Mouse (Mus musculus): ENCODE measurements around the gene Arpc1b.
"Not testable (repeated sequence)": the region's sequence is repeated elsewhere in the genome, so short reads cannot be mapped to it uniquely, and the experiment has no call there.

The Arpc1b gene

DNA sequence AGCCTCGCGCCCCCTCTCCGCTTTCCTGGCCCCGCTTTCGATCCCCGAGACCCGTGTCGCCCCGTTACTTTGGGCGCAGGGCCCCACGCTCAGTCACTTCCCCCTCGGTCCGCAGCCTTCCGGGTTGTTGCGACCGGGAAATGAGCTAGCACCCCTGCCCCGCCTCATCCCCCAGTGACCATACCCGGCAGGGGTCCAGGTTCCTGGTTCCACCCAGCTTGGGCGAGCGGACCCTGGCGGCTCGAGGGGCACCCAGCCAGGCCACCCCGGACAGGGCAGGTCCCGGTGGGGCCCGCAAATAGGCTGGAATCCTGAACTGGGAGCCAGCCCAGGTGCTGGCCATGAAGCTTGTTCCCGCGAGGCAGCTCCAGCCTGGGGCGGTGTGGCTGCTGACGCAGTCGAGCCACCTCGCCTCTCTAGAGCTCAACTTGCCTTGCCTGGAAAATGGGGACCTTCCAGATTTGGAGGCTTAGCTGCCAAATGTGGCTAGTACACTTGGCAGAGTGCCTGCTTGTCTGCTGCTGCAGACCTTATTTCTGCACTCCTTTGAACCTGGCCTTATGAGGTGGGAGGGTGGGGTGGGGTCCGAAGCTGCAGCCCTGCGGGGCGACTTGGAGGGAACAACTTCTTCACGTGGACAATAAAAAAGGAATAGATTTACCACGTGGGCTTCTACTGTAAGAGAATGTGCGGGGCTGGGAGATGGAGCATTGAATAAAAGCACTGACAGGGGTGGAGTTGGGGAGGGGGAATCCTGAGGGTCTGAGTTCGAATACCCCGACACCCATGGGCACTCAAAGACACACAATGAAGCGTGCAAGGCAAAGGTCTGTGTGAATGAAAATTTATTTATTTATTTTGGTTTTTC, 825 bp downstream of the Arpc1b start:
- peak; percentile 84 for DNase-seq (ENCODE audit: low read depth)

DNA sequence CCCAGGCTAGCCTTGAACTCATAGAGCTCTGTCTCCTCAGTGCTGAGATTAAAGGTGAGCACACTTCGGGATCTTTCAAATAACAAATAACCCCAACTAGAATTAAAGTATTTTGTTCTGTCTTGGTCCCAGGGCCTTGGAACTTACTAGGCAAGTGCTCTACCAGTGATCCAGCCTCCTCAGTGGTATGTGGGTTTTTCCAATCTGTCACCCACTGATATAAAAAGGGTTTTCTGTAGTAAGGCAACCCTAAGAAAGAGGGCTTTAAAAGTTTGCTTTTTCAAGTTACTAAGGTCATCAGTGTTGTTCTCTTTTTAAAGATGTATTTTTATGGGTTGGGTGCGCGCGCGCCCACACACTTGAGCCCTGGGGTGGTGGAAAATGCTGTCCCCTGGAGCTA, 1.7 kb downstream of the Arpc1b start:
- peak; percentile 50 for DNase-seq (ENCODE audit: low read depth)

DNA sequence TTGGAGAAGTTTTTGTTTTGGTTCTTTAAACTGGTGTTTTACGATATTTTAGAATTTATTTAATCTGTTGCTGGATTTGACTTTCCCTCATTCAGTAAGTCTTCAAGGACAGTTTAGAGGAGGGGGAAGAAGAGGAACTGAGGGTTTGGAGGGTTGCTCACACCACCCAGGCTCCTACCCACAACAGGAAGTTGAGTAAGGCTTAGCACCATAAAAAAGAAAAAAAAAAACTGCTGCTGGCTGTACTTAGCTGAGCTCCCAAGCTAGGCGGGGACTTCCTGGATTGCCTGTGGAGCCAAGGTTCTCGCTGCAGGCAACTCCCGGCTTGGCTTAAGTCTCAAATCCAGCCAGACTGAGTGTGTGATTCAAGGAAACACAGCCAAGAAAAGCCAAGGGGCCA, 2.3 kb downstream of the Arpc1b start:
- peak; percentile 97 for DNase-seq (ENCODE audit: low read depth)

DNA sequence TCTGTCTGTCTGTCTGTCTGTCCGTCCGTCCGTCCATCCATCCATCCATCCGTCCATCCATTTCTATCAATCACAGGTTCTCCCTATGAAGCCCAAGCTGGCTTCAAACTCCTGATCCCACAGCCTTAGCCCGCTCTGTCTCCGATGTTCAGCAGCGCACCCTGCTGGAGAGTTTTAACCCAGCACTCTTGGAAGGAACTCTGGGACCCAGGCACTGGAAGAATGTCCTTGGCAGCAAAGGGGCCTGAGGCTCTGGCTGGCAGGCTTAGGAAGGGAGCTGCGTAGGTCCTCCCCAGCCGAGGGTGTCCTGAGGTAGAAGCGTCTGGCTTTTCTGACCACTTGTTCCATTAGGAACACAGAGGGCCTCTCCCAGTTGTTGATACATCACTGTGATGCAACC, 2.9 kb downstream of the Arpc1b start:
- DNase-seq (ENCODE audit: low read depth) = peak; percentile 76

DNA sequence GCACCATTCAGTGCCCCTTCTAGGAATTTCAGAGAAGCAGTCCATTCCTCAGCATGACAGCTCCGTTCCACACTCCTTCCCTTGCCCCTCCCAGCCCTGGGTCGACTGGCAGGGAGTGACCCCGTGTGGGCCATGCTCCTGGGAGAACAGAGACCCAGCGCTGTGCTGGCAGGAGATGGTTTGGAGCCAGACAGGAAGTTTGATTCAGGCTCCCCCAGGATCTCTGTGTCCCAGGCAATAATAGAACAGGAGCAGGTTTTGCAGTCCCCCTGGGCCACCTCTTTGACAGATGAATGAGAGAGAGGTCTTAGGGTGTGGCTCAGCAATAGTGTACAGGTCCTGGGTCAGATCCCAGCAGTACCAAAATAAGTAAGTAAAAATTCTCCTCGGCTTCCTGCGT, 4.0 kb downstream of the Arpc1b start:
- no peak for DNase-seq (ENCODE audit: low read depth)

DNA sequence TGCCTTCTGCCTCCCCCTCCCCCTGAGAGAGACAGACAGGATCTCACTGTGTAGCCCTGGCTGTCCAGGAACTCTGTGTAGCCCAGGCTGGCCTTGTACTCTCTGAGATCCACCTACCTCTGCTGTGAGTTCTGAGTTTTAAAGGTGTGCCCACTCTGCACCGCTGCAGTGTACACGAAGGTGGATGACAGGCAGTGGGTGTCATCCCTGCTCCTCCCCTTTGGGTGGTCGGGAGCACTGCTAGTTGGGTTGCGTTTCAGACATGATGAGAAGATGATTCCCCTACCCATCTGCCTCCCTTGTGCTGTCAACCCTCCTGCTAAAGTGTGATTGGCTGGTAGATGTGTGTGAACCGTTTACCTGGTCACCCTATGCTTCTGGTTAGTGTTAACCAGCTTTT, 4.4 kb downstream of the Arpc1b start:
- DNase-seq (ENCODE audit: low read depth) = no peak

DNA sequence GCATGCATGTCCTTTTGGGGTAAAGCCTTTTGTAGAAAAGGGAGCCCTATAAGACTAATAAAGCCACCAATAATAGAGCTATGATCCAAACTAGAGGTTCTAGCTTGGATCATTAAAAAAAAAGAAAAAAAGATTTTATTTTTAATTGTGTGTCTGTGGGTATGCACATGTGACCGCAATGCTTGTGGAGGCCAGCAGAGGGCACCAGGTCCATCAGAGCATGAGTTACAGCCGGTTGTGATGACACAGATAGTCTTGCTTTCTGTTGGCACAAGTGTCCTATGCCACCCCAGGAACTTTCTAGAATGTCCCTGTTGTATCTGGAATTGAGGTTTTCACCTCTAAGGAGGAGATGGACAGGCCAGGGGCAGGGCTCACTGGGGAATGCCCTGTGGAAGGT, 5.4 kb downstream of the Arpc1b start:
- DNase-seq (ENCODE audit: low read depth) = peak; percentile 53

DNA sequence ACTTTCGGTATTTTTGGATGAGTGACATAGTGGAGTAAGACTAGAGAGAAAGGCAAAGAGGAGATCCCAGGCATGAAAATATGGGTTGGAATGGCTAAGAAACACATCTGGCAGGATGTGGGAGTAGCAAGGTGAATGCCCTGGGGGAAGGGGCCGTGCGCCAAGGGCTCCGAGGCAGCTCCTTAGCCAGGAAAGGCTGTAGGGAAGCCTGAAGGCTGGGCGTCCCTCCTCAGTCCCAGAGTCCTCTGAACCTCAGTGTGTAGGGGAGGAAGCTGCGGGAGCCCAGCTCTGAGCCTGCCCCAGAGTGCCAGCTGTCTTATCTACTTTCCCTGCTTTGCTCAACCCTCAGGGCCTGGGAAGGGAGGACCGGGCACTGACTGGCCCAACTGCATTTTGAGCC, 6.9 kb downstream of the Arpc1b start:
- no peak for DNase-seq (ENCODE audit: low read depth)

DNA sequence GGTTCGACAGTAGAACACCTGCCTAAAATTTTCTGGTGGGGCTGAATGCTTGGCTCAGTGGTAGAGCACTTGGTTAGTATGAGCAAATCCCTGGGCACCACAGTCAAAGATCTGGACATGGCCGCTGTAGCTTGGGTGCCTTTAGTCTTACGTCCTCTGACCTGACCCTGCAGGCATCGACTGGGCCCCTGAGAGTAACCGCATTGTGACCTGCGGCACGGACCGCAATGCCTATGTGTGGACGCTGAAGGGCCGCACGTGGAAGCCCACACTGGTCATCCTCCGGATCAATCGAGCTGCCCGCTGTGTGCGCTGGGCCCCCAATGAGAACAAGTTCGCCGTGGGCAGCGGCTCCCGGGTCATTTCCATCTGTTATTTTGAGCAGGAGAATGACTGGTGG, 9.4 kb downstream of the Arpc1b start:
- DNase-seq (ENCODE audit: low read depth) = no peak

DNA sequence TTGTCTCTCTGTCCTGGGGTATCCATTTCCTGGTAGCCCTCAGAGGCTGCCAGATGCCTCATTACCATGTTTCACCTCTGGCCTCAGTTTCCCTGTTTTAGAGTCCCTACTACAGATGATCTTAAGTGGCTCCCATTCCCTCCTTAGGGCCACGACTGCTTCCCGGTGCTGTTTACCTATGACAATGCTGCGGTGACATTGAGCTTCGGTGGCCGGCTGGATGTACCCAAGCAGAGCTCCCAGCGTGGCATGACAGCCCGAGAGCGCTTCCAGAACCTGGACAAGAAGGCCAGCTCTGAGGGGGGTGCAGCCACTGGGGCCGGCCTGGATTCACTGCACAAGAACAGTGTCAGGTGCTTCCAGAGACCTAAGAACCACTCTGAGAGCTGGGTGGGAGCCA, 12.6 kb downstream of the Arpc1b start:
- no peak for DNase-seq (ENCODE audit: low read depth)

DNA sequence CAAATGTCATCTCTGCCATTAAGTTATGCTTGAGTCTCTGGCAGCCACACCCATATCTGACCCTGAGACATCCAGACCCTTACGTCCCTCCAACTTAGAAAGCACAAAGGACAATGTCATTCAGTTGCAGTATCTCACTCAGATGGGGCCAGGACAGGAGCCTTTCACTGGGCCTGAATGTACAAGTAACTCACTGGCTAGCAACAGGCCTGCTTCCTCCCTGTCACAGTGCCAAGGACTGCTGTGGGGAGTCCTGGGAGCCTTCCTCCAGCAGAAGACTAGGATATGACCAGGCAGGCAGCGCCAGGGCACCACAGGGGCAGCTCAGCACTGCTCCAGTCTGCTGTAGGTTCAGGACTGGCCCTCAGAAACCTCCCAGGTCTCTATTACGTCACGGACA, 15.1 kb downstream of the Arpc1b start:
- DNase-seq (ENCODE audit: low read depth) = peak; percentile 46

DNA sequence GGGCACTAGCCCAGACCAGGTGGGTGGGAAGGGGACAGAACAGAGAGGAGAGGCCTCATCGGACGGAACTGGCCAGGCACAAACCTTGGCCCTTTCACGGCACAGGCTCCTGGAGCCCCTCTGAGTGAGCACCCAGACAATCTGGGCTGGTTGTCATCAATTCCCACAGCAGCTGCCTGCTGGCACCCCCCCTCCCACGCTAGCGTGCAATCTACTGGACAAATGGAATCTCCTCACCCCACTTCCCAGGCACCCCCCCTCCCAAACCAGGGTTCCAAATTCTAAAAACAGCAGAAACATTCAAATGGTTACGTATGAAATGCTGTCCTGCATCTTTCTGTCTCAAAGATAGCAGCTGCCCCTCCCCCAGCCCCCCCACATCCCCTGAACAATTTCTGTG, 15.8 kb downstream of the Arpc1b start:
- DNase-seq (ENCODE audit: low read depth) = not testable (repeated sequence)

DNA sequence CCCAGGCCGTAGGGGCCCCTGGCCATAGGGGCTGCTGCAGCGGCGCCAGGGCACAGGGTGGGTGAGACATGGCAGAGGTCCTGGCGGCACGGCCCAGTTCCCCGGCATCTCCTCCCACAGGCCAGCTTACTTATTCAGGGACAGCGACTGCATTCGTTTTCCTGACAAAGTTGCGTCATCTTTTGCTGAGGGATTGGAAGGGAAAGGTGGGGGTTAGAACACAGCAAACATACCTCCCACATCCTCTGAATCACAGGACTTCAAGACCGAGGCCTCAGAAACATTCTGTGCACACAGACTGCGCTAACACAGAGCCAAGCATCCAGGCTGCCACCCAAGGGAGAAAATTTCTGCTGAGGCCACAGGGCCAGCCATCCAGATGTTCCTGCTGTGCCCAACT, 16.2 kb downstream of the Arpc1b start:
- peak; percentile 77 for DNase-seq (ENCODE audit: low read depth)

DNA sequence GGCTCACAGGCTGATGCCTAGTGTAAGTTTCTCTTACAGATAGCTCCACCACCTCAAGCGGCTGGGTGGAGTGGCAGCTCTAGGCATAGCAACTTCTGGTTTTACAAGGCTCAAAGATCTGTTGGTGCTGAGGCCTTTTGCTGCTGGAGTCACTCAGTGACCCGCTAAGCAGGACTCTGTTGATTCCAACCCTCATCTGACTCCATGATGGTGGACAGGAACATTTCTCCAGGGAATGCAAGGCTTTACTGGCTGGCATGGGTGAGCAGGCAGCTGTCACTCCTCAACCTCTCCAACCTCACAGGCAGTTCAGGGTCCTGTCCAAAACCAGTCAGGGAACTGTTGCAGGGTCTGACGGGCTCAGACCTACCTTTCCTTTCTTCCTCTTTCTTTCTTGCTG, 17.0 kb downstream of the Arpc1b start:
- DNase-seq (ENCODE audit: low read depth) = no peak

DNA sequence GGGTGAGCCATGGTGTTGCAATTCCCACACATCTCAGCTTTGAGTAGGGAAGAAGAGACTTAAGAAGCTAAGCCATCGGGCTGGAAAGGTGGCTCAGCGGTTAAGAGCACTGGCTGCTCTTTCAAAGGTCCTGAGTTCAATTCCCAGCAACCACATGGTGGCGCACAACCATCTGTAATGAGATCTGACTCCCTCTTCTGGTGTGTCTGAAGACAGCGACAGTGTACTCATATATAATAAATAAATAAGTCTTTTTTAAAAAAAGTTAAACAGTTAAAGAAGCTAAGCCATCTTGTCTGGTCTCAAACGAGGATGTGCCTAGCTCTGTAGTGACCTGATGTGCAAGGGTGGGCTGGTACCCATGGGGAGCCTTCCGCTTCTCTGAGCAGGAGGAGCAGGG, 19.3 kb downstream of the Arpc1b start:
- DNase-seq (ENCODE audit: low read depth) = not testable (repeated sequence)

DNA sequence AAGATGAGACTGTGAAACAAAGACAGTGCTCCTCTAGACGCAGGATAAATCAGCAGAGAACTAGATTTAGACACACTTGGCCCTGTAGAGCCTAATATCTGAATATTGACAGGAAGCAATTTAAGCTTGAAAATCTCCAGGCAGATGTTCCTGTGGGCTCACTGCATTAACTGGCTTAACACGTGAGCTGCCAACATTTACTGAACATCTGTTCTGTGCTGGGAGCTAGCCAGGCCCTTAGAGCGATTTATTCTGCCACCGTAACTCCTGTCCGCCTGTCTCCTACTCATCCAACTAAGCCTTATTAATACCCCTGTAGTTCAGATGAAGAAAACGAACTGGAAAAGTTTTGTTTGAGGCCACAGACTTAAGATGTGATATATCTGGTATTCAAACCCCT, 24.8 kb downstream of the Arpc1b start:
- DNase-seq (ENCODE audit: low read depth) = peak; percentile 46

DNA sequence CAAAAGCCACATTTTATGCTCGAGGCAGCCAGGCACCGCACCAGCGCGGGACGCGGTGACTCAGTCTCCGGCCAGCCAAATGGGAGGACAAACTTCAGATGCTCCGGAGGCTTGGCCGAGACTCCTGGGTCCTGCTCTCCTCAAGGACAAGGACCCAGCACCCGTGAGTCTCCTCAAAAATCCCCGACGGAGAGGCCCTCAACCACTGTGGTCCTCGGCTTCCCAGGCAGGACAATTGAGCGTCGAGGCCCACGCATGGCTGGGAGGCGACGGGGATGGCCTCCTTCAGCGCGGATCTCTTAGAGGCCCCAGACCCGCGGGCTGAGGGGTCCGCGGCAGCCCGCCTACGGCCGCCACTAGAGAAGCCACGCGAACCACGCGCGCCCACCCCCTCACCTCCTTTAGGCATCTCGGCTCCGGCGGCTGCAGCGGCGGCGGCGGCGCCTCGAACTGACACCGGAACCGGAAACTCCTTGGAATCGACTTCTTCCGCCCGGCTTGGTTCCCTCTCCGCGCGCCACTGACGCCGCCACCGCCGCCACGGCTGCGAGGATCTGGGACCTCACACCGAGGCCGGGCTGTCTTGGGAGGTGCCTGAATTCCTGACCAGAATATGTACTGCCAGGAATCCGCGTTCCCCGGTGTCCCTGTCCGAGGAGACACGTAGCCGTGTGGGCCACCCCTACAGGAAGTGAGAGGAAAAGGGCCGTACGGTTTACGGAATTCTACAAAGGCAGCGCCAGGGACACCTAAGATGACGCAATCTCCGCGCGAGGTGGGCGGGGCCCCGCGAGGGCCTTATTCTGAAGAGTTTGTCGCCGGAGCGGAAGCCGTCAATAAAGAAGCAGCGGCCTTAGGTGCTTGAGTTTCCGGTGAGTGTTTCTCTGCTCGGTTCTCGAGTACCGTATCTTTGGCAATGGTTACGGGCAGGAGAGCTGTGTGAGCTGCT, 25.8 kb downstream of the Arpc1b start, which contains the start of the genes Pdap1 and Bud31:
TSS of gene Pdap1 (minus strand) at position 668 of the 949 bp plus-strand sequence.
TSS of gene Bud31 (plus strand) at position 792 of the 949 bp plus-strand sequence.
- peak; percentile 95 for DNase-seq (ENCODE audit: low read depth)

DNA sequence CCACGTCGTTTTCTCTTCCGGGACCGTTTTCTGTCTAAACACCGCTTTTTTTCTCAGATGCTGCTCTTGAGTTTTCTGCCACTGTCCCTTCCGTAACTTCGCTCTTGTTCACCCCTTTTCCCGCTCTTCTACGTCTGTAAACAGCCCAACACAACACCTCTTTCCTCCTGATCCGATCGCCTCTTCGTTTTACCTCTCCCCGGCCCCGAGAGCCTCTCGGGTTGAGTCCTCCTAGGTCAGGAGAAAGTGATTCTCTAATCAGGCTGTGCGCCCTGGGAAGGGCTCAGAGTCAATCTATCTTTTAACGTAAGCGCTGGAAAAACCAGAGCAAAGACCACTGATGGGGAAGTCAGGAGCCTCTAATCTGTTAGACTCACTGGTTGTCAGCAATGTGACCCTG, 26.6 kb downstream of the Arpc1b start:
- DNase-seq (ENCODE audit: low read depth) = no peak

DNA sequence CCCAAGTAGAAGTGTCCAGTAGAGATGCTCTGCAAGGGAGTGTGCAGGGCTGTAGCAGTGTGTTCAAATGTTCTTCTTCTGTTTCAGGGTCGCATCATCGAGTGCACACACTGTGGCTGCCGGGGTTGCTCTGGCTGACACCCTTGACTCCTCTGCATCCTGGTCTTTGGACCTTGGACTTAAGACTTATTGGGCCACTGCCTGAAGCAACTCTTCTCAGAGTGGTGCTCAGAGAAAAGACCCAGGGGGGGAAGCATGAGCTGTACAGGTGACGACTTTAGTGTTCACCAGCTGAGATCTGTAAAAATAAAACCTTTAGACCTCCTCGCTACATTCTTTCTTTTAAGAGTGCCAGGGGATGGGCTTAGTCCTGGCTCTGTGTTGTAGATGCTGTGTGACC, 33.7 kb downstream of the Arpc1b start:
- no peak for DNase-seq (ENCODE audit: low read depth)

DNA sequence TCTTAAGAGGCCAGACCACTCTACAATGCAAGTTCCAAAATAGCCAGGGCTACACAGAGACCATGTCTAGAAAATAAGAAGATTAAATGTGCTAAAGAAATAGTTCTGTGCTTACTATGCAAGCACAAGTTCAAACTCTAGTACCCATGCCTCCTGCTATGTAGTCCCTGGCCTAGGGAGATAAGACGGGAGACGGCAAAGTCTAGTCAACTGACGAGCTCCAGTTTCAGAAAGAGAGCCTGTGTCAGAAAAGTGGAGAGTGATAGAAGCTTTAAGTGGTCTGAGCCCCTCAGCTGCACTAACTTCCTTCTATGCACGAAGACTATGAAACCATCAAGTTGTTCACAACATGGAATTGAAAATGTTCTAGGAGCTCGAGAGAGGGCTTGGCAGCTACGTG, 35.3 kb downstream of the Arpc1b start:
- no peak for DNase-seq (ENCODE audit: low read depth)

DNA sequence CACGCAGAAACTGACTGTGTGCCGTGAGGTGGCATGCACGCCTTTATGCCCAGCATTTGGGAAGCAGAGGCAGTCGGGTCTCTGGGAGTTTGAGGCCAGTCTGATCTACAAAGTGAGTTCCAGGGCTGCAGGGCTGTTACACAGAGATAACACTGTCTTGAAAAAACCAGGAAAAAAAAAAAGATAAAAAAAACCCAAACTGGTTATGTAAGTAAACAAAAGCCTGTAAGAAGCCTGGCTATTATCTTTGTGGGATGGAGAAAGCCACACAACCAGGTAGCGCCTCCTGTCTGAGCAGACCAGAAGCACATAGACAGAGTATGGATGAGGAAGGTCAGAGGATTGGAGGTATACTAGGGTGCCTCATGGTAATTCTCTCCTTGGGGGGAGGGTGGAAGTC, 38.7 kb downstream of the Arpc1b start:
- no peak for DNase-seq (ENCODE audit: low read depth)

DNA sequence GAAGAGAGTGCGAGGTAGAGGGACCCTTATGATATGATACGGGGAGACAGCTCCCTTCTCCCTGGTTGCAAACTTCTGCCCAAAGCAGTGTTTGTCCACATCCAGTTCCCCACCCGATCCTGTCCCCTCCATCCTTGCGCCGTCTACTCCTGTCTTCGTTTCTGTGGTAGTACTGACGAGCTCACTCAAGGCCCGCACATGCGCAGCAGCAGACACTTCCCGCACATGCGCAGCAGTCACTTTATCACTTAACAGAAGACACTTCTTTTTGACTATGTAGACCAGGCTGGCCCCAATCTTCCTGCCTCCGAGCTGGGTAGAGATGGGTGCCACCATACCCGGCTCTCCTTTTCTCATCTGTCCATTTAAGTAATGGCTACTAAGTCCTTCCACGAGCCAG, 47.3 kb downstream of the Arpc1b start:
- no peak for DNase-seq (ENCODE audit: low read depth)

DNA sequence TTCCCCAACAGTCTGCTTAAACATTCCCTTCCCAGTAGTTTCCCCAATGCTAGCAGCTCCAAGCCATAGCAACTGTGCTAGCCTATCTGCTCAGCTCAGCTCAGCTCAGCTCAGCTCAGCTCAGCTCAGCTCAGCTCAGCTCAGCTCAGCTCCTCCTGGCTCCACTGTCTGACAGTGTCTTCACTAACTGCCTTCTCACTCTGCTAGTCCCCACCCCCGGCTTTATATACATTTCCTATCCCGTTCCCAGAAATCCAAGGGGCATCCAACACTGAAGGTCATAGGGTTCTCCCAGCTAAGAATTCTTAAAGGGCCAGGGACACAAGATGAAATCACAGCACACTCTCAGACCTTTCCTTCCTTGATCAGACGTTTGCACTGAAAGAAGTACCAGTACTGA, 50.7 kb downstream of the Arpc1b start:
- DNase-seq (ENCODE audit: low read depth) = no peak
